13 mouse cellular contexts compared by ENCODE assay signal in the genomic region with DNA sequence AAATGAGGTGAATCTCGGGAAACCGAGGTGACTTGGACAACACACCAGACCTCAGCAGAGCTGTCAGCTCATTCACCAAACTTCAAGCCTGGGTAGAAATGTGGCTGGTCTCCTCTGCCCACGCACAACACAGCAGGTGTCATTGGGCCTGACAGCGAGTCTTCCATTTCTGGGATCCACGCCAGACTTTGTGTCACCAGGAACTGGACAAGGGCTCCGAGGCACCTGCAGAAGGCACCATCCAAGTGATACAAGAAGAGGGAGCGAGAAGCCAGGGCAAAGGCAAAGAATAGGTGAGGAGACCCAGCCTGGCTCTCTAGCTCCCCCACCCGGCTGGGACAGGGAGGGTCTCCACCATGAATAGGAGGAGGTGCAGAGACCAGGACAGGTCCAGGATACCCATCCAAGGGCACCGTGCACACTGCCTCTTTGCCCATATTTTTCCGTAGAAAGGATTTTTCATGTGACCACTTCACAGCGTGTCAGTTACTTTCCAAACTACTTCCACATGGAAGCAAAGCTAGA.
DNase-seq lines count a peak whose midpoint lies in the region; TF ChIP-seq lines count a peak whose summit lies in the region.
"Had no signal": no experiment of that assay in that cellular context is flagged by ENCODE, and none has a peak within 500 bp of the region (broad histone marks: within the 10 kb centered on the region; RNA-seq: fewer than 3 reads in every experiment).

No protein-coding gene starts in this region.

- no peaks in the 10 kb centered on the region for H3K4me1 ChIP-seq in lung, adult 2 months (ENCODE audit: control insufficient read depth, insufficient read depth, low read length)
- H3K4me1 ChIP-seq: hindbrain, embryonic 12.5 days; limb, embryonic 12.5 days had no signal

- peak; percentile 83 for DNase-seq in heart, adult 11 months
- no peak for DNase-seq in heart, postnatal 4 days
- peak; percentile 6 for DNase-seq in lung, postnatal 10 days
- no peak for DNase-seq in lung, adult 2 months
- DNase-seq in cerebellum, adult 11 months = peak; percentile 94
- peak; percentile 42 for DNase-seq in testis, postnatal 10 days (ENCODE audit: low spot score)
- no peak for DNase-seq in urinary bladder, postnatal 14 days (ENCODE audit: low spot score)
- no peak for DNase-seq in gastrocnemius, adult 2 months
- DNase-seq: heart, adult 2 months; kidney, postnatal 14 days had no signal

- no peak overlapping the region for H3K4me3 ChIP-seq in lung, adult 2 months (replicated peaks; ENCODE audit: extremely low read depth, low read depth, low read length)
- no peak overlapping the region for H3K4me3 ChIP-seq in gastrocnemius, adult 2 months
- H3K4me3 ChIP-seq: heart, adult 2 months; hindbrain, embryonic 12.5 days; limb, embryonic 12.5 days; myocyte had no signal

- H3K27ac ChIP-seq in gastrocnemius, adult 2 months = no peak overlapping the region
- H3K27ac ChIP-seq: heart, adult 2 months; hindbrain, embryonic 12.5 days; limb, embryonic 12.5 days had no signal

- no peak for TF ChIP-seq POLR2A in lung, adult 2 months (IDR thresholded peaks at IDR 0.05; ENCODE audit: borderline replicate concordance, extremely low read depth, low read depth, low read length)

- WGBS in lung, adult 2 months = 69% methylated on average over 11 of the region's 11 CpGs

- intact Hi-C loops in gastrocnemius, adult 2 months (cut with DNase I) = no loop called here

- no peak for TF ChIP-seq CTCF in lung, adult 2 months (IDR thresholded peaks at IDR 0.05; ENCODE audit: insufficient read depth, low read length)
- TF ChIP-seq CTCF in gastrocnemius, adult 2 months (IDR thresholded peaks at IDR 0.05) = no peak

Comparison
In these comparisons a context has a peak if more than half of its experiments do, and no peak if none do; other contexts are left out.
1. DNase-seq: peak in heart, adult 11 months (single experiment), lung, postnatal 10 days (single experiment), cerebellum, adult 11 months (single experiment) and testis, postnatal 10 days (single experiment); none in heart, postnatal 4 days (single experiment), lung, adult 2 months (single experiment), urinary bladder, postnatal 14 days (single experiment) and gastrocnemius, adult 2 months (single experiment).